Mouse (Mus musculus): Measurements from ENCODE around the gene Sco2. TPM values are rescaled to one million over a fixed set of nuclear protein-coding genes. Genes with fewer than 3 reads are reported as not detected.

The Sco2 gene
- total and polyA plus RNA-seq, 3 experiments = 25.1 to 40.7 (median 29.4) TPM

DNA sequence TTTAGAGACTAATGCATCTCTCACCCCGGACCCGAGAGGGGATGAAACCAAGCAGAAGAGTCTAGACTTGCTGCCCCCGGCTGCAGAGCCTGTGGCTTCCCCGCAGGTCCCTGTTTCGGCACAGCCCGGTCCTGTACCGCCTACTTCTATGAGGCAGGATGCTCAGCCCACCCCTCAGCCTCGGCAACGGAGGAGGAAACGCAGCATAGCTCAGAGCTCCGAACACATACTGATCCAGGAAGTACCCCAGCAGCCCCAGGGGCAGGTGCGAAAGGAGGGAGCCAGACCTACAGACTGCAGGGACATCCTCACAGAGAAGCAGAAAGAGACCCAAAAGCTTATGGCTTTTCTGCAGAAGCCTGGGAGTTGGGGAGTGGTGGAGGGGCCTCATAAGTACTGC is 13.5 kb upstream of the Sco2 start:
- Histone ChIP-seq H3K79me2 (replicated peaks; ENCODE audit: control insufficient read depth, insufficient read depth, low read length) (no peaks in the 10 kb centered on the region), H3K36me3 (ENCODE audit: control insufficient read depth, insufficient read depth, low read length) (no peaks in the 10 kb centered on the region), H3K27me3 (ENCODE audit: control insufficient read depth, insufficient read depth, low read length) (no peaks in the 10 kb centered on the region; the same call in 1 of the 2 replicates), H3K4me3 (no peak overlapping the region), H3K4me1 (ENCODE audit: control insufficient read depth, insufficient read depth, low read length) (no peaks in the 10 kb centered on the region), H3K9ac (ENCODE audit: low read depth, low read length) (no peak overlapping the region), H3K27ac (no peak overlapping the region)
- TF ChIP-seq EP300 (IDR thresholded peaks at IDR 0.05; ENCODE audit: insufficient read depth, low read depth, low read length) (no peak), CTCF (IDR thresholded peaks at IDR 0.05) (no peak), POLR2A (IDR thresholded peaks at IDR 0.05; ENCODE audit: insufficient read depth, low read depth, low read length) (no peak)
- DNase-seq = no peak
- 33% methylated on average over 12 of the region's 12 CpGs for WGBS
- intact Hi-C loops (cut with DNase I) = no loop called here

GRCm38 (mm10) chr15:89384617-89385016 is 11.0 kb upstream of the Sco2 start, which contains the start of gene Klhdc7b:
TSS of gene Klhdc7b (plus strand) at chr15:89384917.
- Histone ChIP-seq H3K9ac (ENCODE audit: low read depth, low read length) (no peak within 1 kb of the TSS), H3K36me3 (ENCODE audit: control insufficient read depth, insufficient read depth, low read length) (no peaks in the 10 kb centered on the region), H3K79me2 (replicated peaks; ENCODE audit: control insufficient read depth, insufficient read depth, low read length) (no peaks in the 10 kb centered on the region), H3K27me3 (ENCODE audit: control insufficient read depth, insufficient read depth, low read length) (no peaks in the 10 kb centered on the region; the same call in 1 of the 2 replicates), H3K4me1 (ENCODE audit: control insufficient read depth, insufficient read depth, low read length) (no peaks in the 10 kb centered on the region), H3K4me3 (no peak within 1 kb of the TSS), H3K27ac (no peak within 1 kb of the TSS)
- intact Hi-C loops (cut with DNase I) = no loop called here
- no peak for TF ChIP-seq EP300 (IDR thresholded peaks at IDR 0.05; ENCODE audit: insufficient read depth, low read depth, low read length)
- no peak for TF ChIP-seq CTCF (IDR thresholded peaks at IDR 0.05)
- TF ChIP-seq POLR2A (IDR thresholded peaks at IDR 0.05; ENCODE audit: insufficient read depth, low read depth, low read length) = no peak
- WGBS = 82% methylated on average over 7 of the region's 7 CpGs
- DNase-seq = no peak

GRCm38 (mm10) chr15:89379429-89379828 is 5.8 kb upstream of the Sco2 start:
- H3K27me3 ChIP-seq (ENCODE audit: control insufficient read depth, insufficient read depth, low read length) = 0 out of 2 replicates have a peak, but pooled peaks cover 2% of the 10 kb centered on the region
- intact Hi-C loops (cut with DNase I) = loop anchor here (10.0 kb wide), 1 partner anchor 235 kb away; the partner anchor contains the start of genes Mapk11 and Mapk12
- DNase-seq = peak; percentile 28 to 59

GRCm38 (mm10) chr15:89378831-89379401 is 5.3 kb upstream of the Sco2 start, which contains the start of gene Odf3b:
TSS of gene Odf3b (minus strand) at chr15:89379282.
- H3K4me3 ChIP-seq = peak within 1 kb of the TSS; percentile 62
- no peaks in the 10 kb centered on the region for H3K36me3 ChIP-seq (ENCODE audit: control insufficient read depth, insufficient read depth, low read length)
- TF ChIP-seq POLR2A (IDR thresholded peaks at IDR 0.05; ENCODE audit: insufficient read depth, low read depth, low read length) (peak; percentile 45; the same call in 1 of the 2 replicates), CTCF (IDR thresholded peaks at IDR 0.05) (no peak)
- H3K27ac ChIP-seq = peak within 1 kb of the TSS; percentile 87
- H3K27me3 ChIP-seq (ENCODE audit: control insufficient read depth, insufficient read depth, low read length) = 0 out of 2 replicates have a peak, but pooled peaks cover 2% of the 10 kb centered on the region
- H3K4me1 ChIP-seq (ENCODE audit: control insufficient read depth, insufficient read depth, low read length) = no peaks in the 10 kb centered on the region
- H3K79me2 ChIP-seq (replicated peaks; ENCODE audit: control insufficient read depth, insufficient read depth, low read length) = no peaks in the 10 kb centered on the region
- intact Hi-C loops (cut with DNase I) = loop anchor here (10.0 kb wide), 1 partner anchor 234 kb away; the partner anchor contains the start of genes Mapk11 and Mapk12
- peak within 1 kb of the TSS; percentile 35 for H3K9ac ChIP-seq (ENCODE audit: low read depth, low read length)
- WGBS = under 1% methylated on average over 32 of the region's 33 CpGs
- peak; percentile 72 for DNase-seq

More at GRCm38 (mm10) chr15:89379429-89379828, 5.8 kb upstream of the Sco2 start:
- Histone ChIP-seq H3K36me3 (ENCODE audit: control insufficient read depth, insufficient read depth, low read length) (no peaks in the 10 kb centered on the region), H3K4me1 (ENCODE audit: control insufficient read depth, insufficient read depth, low read length) (no peaks in the 10 kb centered on the region), H3K27ac (peak overlapping the region; percentile 87), H3K9ac (ENCODE audit: low read depth, low read length) (no peak overlapping the region), H3K79me2 (replicated peaks; ENCODE audit: control insufficient read depth, insufficient read depth, low read length) (no peaks in the 10 kb centered on the region), H3K4me3 (peak overlapping the region; percentile 62)
- WGBS = 18% methylated on average over 10 of the region's 10 CpGs
- TF ChIP-seq CTCF (IDR thresholded peaks at IDR 0.05) (no peak), EP300 (IDR thresholded peaks at IDR 0.05; ENCODE audit: insufficient read depth, low read depth, low read length) (no peak), POLR2A (IDR thresholded peaks at IDR 0.05; ENCODE audit: insufficient read depth, low read depth, low read length) (no peak)

GRCm38 (mm10) chr15:89377938-89378828 is 4.5 kb upstream of the Sco2 start:
- DNase-seq = no peak
- intact Hi-C loops (cut with DNase I) = loop anchor here (10.0 kb wide), 1 partner anchor 233 kb away; the partner anchor contains the start of genes Mapk11 and Mapk12
- peak overlapping the region; percentile 35 for H3K9ac ChIP-seq (ENCODE audit: low read depth, low read length)
- no peaks in the 10 kb centered on the region for H3K79me2 ChIP-seq (replicated peaks; ENCODE audit: control insufficient read depth, insufficient read depth, low read length)
- H3K27me3 ChIP-seq (ENCODE audit: control insufficient read depth, insufficient read depth, low read length) = 0 out of 2 replicates have a peak, but pooled peaks cover 2% of the 10 kb centered on the region
- H3K36me3 ChIP-seq (ENCODE audit: control insufficient read depth, insufficient read depth, low read length) = no peaks in the 10 kb centered on the region
- H3K4me1 ChIP-seq (ENCODE audit: control insufficient read depth, insufficient read depth, low read length) = peaks cover 1% of the 10 kb centered on the region; the same call in 1 of the 2 replicates
- peak overlapping the region; percentile 87 for H3K27ac ChIP-seq
- 20% methylated on average over 46 of the region's 46 CpGs for WGBS
- peak overlapping the region; percentile 62 for H3K4me3 ChIP-seq
- TF ChIP-seq CTCF (IDR thresholded peaks at IDR 0.05) = no peak
- TF ChIP-seq POLR2A (IDR thresholded peaks at IDR 0.05; ENCODE audit: insufficient read depth, low read depth, low read length) = no peak
- no peak for TF ChIP-seq EP300 (IDR thresholded peaks at IDR 0.05; ENCODE audit: insufficient read depth, low read depth, low read length)
